Mouse (Mus musculus) heart, postnatal 25 days (tissue): ENCODE data around the gene Itpk1. TPM values are rescaled to one million over a fixed set of nuclear protein-coding genes. Genes with fewer than 3 reads are reported as not detected.

Experiments used
- DNase-seq: peaks from one replicate; pipeline ENCODE4 v3.0.0; 2022; ENCODE audit warnings: low spot score
- intact Hi-C: fragments of 180-260 bp; cut with DNase I; formaldehyde crosslinking; loops from one replicate; pipeline ENCODE4 v1.15.1; 2025
- total RNA-seq, 2 experiments: library from RNA; stranded (reverse); gene quantifications; 2 replicates each; pipeline ENCODE4 v1.2.3; 2021

The Itpk1 gene
- total RNA-seq, 2 experiments from 2014 or later: 8.3 to 8.9 TPM

GRCm38 (mm10) chr12:102575541-102576329 is 129.0 kb downstream of the Itpk1 start:
- intact Hi-C loops: no loop called here
- DNase-seq: no peak

GRCm38 (mm10) chr12:102573036-102573435 is 131.7 kb downstream of the Itpk1 start:
- no peak for DNase-seq
- intact Hi-C loops: no loop called here

- DNase-seq: no peak
- intact Hi-C loops: no loop called here
Measured at GRCm38 (mm10) chr12:102571666-102572065, 133.1 kb downstream of the Itpk1 start.

DNA sequence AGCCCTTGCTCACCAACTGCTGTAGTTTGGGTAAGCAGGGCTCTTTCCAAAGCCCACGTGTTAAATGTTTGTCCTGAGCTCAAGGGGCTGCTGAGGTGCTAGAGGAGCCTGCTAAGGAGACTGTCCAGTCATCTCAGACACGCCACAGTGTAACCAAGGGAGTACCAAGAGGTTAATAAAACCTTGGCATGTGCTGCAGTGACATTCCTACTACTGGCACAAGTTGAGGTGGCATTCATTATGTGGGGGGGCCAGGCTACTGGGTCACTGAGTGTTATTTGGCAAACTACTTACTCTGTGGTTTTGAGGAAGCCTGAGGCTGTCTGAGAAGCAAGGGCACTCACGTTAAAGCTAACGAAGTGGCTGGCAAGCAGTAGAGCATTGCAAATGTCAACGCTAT is 134.0 kb downstream of the Itpk1 start:
- intact Hi-C loops: no loop called here

DNA sequence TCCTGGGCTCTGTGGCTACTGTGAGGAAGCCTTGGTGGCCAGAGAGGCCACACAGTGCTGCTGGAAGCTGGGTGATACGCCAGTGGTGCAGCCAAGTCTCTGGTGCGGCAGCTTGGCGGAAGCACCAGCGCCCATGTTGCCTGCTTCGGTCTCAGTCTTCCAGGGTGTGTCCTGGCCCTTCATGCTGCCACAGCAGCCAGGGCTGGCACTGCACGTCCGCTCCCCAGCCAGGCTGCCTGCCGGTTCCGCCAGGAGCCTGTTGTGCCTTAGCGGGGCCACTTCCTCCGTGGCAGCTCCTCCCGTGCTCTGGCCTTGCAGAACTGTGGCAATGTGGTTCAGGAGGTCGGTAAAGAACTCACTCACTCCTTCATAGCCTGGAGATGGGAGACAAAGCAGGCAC is 134.6 kb downstream of the Itpk1 start:
- DNase-seq: no peak
- intact Hi-C loops: no loop called here

More for the DNA sequence above, 134.0 kb downstream of the Itpk1 start:
- DNase-seq: no peak

DNA sequence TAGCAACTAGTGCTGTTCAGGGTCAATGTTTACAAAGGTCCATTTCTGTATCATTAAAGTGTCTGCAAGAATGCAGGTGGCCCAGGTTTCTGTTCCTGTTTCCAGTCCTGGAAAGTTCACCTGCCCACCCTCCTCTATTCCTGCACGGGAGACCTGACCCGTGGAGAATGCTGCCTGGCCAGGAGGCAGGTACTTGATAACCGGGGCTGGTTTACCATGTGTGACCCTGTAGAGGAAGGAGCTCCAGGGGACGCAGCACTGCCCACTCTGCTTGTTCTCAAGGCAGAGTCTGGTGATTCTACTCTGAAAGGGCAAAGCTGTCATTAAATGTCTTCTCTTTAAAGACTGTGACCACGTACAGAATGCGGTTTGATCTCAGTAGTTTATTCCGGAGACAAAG is 136.5 kb downstream of the Itpk1 start:
- intact Hi-C loops: no loop called here
- DNase-seq: no peak

GRCm38 (mm10) chr12:102566951-102567350 is 137.8 kb downstream of the Itpk1 start:
- intact Hi-C loops: no loop called here
- DNase-seq: no peak

GRCm38 (mm10) chr12:102565086-102565485 is 139.6 kb downstream of the Itpk1 start:
- intact Hi-C loops: no loop called here
- DNase-seq: no peak

DNA sequence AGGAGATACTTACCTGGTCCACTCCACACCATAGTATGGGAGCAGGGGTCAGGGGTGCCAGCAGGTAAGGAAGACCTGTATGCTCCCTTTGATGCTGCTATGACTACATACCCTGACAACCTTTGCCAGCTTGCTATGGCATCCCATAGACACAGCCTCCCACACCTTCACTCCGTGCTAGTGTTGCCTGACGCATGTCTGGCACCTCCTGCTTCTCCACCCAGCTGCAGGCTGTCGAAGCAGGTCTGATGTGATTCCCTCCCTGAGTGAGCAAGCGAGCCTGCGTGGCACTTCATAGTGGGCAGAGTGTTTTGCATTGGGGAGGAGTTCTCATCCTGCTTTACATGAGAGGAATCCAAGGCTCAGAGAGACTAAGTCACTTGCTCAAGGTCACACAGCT is 147.4 kb downstream of the Itpk1 start:
- intact Hi-C loops: no loop called here
- DNase-seq: no peak

DNA sequence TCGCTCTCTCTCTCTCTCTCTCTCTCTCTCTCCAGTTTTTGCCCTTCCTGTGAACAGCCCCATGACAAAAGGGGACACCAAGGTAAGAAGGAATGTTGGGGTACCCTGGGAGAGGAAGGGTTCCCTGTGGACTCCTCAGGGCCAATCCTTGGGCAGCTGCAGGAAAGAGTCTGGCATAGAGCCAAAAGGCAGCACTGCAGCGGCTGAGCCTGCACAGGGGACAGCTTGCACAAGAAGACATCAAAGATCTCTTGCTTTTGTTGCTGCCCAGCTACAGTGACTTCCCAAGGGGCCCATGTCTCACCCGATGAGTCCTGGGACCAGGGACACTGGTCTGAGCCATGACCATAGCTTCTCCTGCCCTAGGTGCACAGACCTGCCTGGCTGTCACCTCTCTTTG is 148.9 kb downstream of the Itpk1 start:
- intact Hi-C loops: no loop called here
- DNase-seq: no peak

DNA sequence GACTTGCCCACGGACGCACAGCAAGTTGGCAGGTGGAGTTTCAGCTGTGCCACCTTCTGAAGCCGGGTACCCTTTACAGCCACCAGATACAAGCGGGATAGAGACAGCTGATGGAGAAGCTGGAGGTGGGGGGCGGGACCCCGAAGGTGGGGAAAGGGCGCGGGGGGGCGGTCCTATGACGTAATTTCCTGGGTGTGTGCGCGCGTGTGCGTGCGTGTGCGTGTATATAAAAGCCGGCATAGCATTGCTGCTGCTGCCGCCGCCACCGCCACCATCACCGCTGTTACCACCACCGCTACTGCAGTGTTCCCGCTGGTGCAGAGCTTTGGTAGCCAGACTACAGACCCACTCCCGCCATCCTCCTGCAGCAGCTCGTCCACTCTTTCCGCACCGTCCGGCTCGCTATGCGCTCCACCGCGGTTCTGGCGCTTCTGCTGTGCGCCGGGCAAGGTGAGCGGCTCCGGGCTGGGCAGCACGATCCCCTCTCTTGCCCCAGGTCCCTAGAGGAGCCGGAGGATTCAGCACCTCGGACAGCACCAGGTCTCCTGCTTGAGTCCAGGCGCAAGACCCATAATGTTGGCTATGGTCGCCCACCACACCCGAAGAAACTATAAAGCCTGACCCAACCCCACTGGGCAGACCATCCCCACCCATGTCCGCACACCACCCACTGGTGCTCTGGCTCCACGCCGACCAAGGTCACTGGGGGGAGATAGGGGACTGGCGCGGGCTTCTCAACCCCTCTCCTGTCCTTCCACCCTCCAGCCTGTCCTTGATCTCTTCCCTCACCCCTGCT is 149.8 kb downstream of the Itpk1 start, which contains the start of gene Chga:
Gene Chga (plus strand): TSS at position 249 of the 796 bp plus-strand sequence.
- intact Hi-C loops: no loop called here
- no peak for DNase-seq

GRCm38 (mm10) chr12:102553705-102554275 is 150.9 kb downstream of the Itpk1 start:
- intact Hi-C loops: no loop called here
- no peak for DNase-seq

GRCm38 (mm10) chr12:102552001-102552400 is 152.7 kb downstream of the Itpk1 start:
- intact Hi-C loops: no loop called here
- no peak for DNase-seq

DNA sequence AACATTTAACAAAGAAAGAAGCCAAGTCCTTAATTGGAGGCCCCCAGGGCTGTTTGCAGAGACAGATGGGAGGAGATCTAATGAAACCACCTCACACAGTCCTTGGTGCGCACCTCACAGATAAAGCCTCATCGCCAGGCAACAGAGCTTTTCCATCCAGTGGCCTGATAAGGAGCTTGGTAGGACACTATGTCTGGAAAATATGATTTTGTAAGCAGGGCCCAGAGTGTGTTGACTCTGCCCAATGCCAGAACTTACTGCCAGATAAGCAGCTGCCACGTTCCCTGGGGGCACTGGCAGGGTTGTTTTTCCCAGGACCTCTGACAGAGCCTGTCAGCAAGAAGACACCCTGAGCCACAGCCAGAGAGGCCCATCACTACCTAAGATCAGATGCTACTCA is 153.5 kb downstream of the Itpk1 start:
- intact Hi-C loops: no loop called here
- no peak for DNase-seq

DNA sequence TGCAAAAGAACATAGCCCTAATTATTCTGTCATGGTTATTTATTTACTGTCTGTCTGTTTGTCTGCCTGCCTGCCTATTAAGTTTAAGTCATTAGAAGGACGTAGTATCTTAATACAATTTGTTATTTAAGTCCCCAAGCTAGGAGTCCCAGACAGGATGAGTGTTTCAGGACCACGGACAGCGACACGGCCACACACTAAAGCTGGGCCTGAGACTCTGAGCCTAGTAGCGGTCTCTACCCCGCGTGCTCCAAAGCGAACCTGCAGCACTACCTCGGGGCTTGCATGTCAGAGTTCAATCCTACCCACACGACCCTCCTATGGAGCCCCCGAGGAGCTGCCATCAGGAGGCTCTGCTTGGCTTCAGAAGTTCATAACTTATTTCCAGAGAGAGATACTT is 154.2 kb downstream of the Itpk1 start:
- no peak for DNase-seq
- intact Hi-C loops: no loop called here

GRCm38 (mm10) chr12:102545122-102545521 is 159.6 kb downstream of the Itpk1 start:
- intact Hi-C loops: no loop called here
- no peak for DNase-seq

DNA sequence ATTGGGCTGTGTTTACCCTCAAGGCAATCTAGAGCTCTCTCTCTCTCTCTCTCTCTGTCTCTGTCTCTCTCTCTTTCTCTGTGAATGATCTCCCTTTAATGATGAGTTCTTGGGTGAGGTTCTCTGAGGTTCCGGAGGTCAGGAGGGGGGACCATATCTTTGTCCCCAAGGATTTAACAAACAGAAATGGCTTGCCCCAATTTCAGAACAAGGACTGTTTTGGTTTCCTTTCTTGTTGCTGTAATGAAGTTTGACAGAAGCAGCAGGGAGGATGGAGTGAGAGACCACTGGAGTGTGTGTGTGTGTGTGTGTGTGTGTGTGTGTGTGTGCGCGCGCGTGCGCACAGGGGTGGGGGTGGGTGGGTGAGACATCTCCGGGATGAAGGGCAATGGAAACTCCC is 163.6 kb downstream of the Itpk1 start:
- intact Hi-C loops: no loop called here
- DNase-seq: no peak

DNA sequence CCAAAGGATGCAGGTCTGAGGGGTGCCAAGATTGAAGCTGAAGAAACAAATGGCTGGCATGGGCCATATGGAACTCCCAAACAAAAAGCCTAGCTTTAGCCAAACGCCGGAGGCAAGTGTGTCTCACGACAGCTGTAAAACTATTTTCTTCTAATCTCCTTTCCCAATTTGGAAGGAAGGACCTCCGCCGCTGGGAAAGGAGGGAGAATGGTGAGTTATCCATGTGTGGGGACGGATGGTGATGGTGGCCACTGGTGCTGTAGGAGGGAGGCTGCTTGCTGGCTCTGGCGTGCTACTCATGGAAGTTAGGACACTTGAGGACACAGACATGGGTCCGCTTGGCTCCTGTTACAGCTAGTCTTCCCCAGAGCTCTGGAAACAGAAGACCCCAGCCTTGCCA is 164.5 kb downstream of the Itpk1 start:
- no peak for DNase-seq
- intact Hi-C loops: no loop called here

GRCm38 (mm10) chr12:102535796-102536195 is 168.9 kb downstream of the Itpk1 start:
- intact Hi-C loops: no loop called here
- DNase-seq: no peak

- no peak for DNase-seq
- intact Hi-C loops: no loop called here
Measured at GRCm38 (mm10) chr12:102527989-102528388, 176.7 kb downstream of the Itpk1 start.

DNA sequence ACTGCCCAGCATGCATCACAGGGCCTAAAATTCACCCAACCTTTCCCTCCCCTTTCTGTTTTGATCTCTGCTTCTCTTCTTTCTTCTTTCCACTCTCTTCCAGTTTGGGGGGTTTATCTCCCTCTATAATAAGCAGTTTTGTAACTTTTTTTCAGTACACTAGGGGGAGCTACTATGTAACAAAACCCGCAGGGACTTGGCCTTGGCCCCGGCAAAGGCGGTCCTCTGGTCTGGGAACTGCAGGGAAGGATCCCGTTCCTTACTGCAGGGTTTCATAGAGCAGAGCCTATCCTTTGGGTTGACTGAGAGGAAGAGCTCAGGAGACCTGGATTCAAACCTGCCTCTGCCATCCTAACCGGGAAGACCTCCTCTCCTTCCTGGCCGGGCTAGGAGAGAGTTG is 180.0 kb downstream of the Itpk1 start:
- intact Hi-C loops: loop anchor here (2.0 to 5.0 kb wide), 2 partner anchors 193 to 208 kb away; no protein-coding TSS in a partner anchor

More for the DNA sequence above, 180.0 kb downstream of the Itpk1 start:
- no peak for DNase-seq
